Mouse (Mus musculus) CH12.LX (cell line): ENCODE measurements around the gene Gh.

ENCODE experiments used
- CHD2 ChIP-seq: IDR thresholded peaks from 2 replicates; pipeline ENCODE4 v1.6.1; 2011; ENCODE audit warnings: low read length, improper control_type of control experiment
- CTCF ChIP-seq, 2 experiments: IDR thresholded peaks in 1 of 2; conservative IDR thresholded peaks in 1 of 2; 2 replicates each; pipeline ENCODE4 v1.5.1; 2011 to 2012; ENCODE audit warnings: low read depth in 2 of 2, low read length in 2 of 2, improper control_type of control experiment in 1 of 2, inconsistent platforms in 1 of 2, mild to moderate bottlenecking in 1 of 2, moderate library complexity in 1 of 2
- MXI1 ChIP-seq: IDR thresholded peaks from 2 replicates; pipeline ENCODE4 v1.6.1; 2011; ENCODE audit warnings: mild to moderate bottlenecking, low read depth, low read length, improper control_type of control experiment
- NRF1 ChIP-seq: IDR thresholded peaks from 2 replicates; pipeline ENCODE4 v1.6.1; 2014; ENCODE audit warnings: low read depth, mild to moderate bottlenecking, inconsistent platforms, low read length, improper control_type of control experiment, moderate library complexity
- USF1 ChIP-seq: IDR thresholded peaks from 2 replicates; pipeline ENCODE4 v1.6.1; 2014; ENCODE audit warnings: low read depth, mild to moderate bottlenecking, inconsistent platforms, low read length, improper control_type of control experiment

GRCm38 (mm10) chr11:106272644-106273310 is 28.9 kb downstream of the Gh start, which contains the start of gene Smarcd2:
- TF ChIP-seq CTCF (conservative IDR thresholded peaks at IDR 0.05 in 1 of 2, IDR thresholded peaks at IDR 0.05 in 1 of 2; ENCODE audit: low read depth in 2 of 2, low read length in 2 of 2) = no peak
- peak; percentile 84 for TF ChIP-seq MXI1
- TF ChIP-seq CHD2 = peak; percentile 98
- no peak for TF ChIP-seq USF1
- no peak for TF ChIP-seq NRF1
